Mouse (Mus musculus) embryo, embryonic 9.5 days (tissue): Measurements from ENCODE around the gene Evi5l.

Experiments
- DNase-seq: peaks from one replicate; pipeline ENCODE4 v3.0.0-alpha.2; 2017; ENCODE audit errors: extremely low spot score

Evi5l gene

DNA sequence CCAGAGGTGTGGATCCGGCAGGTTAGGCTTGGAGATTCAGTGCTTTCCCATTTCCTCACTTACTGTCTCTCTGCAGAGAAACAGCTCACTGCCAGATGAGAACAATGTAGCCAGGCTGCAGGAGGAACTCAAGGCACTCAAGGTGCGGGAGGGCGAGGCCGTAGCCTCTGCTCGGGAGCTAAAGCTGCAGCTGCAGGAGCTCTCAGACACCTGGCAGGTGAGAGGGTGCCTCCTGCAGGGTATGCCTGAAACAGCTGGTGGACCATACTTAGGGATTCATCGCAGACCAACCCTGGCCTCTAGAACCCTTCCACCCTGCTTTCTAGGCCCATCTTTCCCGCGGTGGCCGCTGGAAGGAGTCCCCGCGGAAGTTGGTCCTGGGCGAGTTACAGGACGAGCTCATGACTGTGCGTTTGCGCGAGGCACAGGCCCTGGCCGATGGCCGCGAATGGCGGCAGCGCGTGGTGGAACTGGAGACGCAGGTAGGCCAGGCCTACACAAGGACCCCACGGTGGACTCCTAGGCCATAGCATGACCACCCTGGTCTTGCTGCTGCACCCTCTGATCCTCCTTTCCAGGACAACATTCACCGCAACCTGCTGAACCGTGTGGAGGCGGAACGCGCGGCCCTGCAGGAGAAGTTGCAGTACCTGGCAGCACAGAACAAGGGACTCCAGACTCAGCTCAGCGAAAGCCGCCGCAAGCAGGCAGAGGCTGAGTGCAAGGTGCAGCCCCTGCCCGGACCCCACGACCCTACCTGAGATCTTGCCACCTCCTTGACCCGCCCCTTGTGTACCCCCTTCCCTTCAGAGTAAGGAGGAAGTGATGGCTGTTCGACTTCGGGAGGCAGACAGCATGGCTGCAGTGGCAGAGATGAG lies 39.1 kb downstream of the Evi5l start:
- DNase-seq = no peak

DNA sequence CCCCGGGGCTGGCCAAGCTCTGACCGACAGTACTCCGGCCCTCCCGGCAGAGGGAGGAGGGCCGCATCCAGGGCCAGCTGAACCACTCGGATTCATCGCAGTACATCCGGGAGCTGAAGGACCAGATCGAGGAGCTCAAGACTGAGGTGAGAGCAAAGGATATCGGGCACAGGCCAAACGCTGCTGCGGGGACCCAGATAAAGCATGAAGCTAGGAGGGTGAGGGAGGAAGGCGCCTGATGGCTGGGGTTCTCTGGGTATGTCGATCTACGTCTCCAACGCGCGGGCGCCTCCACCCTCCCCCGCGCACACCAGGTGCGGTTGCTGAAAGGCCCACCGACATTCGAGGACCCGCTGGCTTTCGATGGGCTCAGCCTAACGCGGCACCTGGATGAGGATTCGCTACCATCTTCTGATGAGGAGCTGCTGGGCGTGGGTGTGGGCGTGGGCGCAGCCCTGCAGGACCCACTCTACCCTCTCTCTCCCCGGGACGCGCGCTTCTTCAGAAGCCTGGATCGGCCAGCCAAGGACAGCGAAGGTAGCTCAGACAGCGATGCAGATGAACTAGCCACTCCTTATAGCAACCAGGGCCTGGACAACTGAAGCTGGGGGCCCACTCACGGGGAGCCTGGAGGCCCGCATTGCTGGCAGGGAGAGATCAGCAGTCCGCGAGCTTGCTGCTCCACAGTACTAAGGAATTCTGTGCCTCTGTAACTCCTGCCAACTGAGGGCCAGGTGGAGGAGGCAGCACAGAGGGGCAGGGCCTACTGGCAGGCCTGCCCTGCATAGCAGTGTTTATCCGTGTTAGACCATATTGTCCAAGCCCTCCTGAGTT lies 40.0 kb downstream of the Evi5l start:
- no peak for DNase-seq

DNA sequence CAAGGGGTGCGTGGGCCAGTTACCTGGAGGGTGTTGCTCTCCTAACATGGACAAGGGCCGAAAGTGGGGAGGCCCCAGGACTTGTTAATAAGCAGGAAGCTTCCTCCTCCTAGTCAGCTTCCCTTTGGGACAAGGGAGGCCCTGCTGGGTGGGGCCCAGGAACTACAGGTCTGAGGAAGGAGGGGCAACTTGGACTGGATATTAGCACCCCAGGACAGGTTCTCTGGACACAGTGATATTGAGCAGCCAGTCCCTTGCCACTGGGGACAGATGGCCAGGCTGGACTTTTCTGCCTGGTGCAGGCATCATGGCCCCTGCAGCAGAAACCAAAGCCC lies 40.6 kb downstream of the Evi5l start:
- DNase-seq = no peak

DNA sequence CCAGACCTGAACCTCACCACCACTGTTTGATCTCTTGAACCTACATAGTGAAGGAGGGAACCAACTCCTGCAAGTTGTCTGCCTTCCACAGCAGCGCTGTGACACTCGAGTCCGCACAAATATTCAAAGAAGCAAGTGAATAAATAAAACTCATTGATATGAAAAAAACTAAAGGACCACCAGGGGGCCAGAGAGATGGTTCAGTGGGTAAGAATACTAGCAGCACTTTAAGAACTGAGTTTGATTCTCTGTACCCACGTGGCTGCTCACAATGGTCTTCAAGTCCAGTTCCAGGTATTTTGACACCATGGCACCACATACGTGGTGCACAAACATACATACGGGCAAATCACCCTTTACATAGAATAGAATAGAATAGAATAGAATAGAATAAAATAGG lies 44.7 kb downstream of the Evi5l start:
- no peak for DNase-seq

DNA sequence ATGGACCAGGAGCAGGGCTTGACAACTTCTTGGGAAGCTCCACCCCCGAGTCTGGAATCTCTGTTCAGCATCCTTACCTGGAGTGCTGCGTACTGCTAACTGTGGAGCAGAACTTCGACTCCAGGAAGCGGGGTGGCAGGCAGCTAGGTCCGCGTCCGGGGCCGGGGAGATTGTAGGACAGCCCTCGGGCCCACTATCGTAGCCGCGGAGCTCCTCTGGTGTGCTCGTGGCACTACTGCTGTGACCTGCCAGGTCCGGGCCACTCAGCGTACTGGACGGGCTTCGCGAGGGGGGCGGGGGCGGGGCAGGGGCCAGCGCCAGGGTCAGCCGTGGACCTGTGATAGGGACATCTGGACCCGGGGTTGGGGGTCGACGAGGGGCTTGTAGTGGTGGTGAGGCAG lies 46.4 kb downstream of the Evi5l start:
- DNase-seq = no peak

DNA sequence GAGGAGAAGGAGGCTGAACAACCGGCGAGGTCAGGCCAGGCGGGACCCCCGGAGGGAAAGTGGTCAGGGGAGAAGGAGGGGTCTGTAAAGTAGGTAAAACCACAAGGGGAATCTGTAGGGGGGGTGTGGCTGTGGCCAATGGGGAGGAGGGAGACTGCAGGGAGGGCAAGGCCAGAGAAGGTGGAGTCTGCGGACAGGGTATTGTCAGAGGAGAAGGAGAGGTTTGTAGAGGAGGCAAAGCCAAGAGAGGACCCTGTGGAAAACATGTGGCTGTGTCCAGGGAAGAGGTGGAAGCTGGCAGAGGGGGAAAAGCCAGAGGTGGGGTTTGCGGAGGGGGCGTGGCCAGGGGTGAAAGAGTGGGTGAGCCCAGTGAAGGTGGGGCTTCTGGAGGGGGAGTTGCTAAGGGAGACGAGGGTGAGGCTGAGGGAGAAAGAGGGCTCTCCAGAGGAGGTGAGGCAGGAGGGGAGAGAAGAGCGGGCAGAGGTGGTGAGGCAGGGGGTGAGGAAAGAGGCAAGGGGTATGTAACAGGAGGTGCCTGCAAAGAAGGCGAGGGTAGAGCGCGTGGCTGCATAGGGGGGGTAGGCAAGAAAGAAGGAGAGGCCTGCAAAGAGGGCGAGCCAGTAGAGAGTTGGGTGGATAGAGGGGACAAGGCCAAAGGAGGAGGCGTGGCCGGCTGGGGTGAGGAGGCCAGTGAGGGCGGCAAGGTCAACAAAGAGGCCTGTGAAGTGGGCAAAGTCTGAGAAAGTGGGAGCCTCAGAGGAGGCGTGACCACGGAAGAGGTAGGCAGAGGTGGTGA lies 47.0 kb downstream of the Evi5l start:
- DNase-seq = peak; percentile 75

DNA sequence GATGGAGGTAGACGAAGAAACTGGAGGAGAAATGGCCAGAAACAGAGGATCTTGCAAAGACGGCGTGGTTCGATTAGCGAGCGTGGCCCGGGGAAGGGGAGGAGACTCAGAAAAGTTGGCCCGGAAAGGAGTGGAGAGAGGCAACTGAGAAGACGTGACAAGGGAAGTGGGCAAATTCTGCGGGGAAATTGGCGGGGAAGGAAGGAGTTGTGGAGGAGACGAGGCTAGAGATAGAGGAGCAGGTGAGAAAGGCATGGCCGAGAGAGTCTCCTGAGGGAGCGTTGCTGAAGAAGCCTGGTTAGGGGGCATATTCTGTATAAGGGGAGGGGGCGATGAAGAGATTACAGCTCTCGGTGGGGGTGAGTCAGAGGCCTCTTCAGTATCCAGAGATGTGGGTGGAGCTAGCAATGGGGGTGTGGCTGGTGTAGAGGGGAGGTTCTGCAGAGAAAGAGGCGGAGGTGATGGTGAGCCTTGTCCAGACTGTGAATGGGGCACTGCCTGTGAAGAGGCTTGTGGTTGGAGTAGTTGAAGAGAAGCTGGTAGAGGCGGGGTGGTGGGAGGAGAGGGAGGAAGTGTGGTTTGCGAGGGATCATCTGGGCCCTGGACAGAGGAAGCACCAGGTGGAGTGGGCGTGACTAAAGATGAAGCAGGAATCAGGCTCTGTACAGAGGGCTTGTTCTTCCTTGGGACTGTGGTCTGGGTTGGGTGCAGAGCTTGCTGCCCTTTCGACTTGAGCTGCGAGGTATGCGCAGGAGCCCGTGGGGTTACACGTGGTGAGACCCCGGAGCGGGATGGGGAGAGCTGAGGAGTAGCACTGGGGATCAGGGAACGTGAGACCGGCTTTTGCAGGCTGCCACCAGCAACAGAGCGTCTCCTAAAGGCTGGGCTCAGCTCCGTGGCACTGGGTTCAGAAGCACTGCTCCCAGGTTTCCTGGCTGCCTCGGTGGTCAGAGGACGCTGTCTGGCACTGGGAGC lies 47.9 kb downstream of the Evi5l start:
- DNase-seq = peak; percentile 71

DNA sequence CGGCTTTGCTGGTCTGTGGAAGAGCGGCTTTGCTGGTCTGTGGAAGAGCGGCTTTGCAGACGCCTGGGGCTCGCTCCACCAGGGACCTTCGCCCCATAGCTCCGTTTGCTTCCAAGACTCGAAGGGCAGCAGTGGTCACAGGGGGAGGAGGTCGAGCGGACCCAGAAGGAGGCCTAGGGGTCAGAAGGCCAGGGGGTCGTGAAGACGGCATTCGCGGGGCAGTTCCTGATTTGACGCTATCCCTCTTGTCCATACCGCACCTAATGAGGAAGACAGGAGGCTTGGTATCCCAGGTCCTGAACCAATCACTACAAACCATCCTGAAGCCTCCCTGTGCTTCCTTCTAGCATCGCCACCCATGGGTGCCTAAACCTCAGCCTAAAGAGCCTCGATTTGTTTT lies 49.9 kb downstream of the Evi5l start:
- no peak for DNase-seq

DNA sequence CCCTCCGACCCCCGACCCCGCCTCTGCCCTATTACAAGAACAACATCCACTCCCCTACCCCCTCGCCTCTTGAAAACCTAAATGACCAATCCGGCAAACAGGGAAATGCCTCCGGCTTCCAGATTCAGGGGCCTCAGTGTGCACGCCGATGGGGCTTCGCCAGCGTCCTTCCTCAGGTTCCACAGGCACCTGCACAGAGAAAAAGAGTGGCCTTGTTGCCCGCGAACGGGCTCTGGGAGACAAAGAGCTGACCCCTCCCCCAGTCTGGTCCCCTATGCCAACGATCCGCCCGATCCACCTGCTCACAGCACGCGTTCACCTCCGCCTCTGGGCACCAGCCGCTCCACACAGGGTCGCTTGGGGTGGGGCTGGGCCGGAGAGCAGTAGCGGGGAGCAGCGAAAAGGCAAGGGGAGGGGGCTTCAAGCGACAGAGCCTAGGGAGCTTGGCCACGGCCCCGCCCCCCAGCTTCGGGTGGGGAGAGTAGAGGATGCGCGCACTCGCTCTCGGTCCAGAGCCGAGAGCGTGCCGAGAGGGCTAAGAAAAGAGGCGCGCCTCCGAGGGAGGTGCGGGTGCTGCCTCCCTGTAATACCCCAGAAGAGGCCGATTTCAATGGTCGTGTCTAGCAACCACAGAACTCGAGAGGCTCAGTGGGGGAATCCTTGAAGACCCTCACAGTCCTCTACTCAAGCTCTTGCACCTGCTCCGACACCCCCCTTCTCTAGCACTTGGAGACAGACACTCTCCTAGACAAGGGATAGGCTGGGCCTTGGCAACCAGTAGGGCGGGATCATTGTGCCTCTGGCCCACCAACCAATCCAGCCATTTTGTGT lies 50.6 kb downstream of the Evi5l start, which contains the start of gene Prr36:
Prr36 (minus strand) TSS at position 669 of the 831 bp plus-strand sequence.
- DNase-seq = peak; percentile 69

DNA sequence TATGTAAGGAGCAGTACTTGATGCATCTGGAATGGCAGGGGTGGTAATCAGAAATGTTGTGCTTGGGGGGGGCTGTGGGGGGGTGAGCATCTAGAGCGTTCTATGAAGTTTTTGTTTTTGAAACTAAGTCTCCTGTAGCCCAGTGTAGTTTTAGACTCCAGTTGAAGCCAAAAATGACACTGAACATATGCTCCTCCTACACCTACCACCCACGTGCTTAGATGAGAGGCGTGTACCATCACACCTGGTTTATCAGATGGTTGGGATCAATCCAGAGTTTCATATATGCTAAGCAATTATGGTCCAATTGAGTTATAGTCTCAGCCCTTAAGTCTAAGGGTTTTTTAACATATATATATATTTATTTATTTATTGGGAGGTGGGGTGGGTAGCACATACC lies 53.2 kb downstream of the Evi5l start:
- no peak for DNase-seq

DNA sequence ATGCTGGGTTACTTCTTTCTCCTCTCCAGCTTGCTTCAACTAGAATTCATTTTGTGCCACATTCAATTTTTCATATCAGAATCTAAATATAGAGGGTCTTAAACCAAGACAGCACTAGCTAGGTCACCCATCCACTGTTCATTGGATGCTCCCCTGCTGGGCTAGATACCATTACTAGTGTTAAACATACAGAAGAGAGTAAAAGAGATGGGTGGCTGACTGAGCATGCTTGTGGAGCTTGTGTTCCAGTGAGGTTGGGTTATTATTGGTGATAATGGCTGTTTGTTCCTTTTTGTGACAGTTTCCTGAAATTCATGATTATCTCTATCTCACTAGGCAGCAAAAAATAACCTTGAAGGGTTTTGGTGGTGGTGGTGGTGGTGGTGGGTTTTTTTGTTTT lies 55.7 kb downstream of the Evi5l start:
- DNase-seq = no peak

DNA sequence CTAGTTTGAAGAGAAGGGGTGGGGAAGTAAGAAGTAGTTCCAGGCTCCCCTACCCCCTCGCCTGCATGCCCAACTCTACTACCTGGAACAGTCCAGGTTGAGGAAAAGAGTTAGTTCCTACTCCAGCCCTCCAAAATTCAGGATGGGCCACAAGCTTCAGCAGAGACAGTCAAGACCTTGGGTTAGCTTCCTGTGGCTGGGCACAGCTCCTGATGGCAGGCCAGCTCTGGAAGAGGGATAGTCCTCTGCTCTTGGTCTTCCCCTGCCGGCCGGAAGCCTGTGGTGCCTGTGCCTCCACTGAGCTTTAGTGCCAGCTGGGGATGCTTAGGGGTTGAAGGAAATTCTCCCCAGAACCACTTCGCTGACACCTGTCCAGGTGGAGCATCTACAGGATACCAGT lies 60.0 kb downstream of the Evi5l start:
- no peak for DNase-seq

DNA sequence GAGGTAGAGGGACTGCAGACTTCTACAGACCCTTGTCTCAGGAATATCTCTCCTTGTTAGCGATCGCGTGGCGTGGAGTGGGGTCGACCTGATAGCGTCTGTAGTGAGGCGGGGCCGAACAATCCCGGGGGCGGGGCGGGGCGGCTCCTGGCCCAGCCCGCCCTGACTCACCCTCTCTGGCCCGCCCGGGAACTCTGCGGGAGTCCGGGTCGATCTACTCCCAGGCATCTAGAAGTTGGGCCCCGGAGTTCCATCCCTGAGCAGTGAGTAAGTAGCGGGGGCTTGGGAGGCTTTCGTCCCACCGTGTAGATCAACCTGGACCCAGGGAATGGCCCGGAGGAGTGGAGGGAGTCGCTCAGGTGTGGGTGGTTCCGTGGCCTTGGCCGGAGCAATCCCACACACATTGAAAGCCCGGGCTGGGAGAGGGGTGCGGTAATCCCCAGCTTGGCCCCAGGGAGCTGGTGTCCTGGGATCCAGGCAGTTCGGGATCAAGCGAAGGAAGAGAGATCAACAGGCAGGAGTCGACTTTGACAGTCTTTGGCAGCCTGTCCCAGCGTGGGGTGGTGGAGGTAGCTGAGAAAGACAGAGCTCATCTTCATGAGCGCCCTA lies 60.5 kb downstream of the Evi5l start, which contains the start of gene Lrrc8e:
Lrrc8e (plus strand) TSS at position 89 of the 609 bp plus-strand sequence.
- DNase-seq = no peak

DNA sequence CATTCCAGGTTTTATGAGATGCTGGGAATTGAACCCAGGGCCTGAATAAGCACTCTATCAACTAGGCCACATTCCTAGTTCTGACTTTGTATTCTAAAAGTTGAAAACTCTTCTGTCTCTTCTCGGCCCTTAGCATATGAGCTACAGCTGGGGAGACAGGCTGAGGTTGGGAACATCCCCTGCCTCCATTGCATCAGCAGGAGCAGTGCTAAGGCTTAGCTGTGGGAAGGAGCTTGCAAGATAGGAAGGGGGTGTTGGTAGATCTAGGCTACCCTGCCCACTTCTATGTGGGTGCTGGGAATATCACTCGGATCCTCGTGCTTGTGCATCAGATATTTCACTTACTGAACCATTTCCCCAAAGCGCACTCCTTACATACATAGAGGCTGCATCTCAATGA lies 61.6 kb downstream of the Evi5l start:
- no peak for DNase-seq

DNA sequence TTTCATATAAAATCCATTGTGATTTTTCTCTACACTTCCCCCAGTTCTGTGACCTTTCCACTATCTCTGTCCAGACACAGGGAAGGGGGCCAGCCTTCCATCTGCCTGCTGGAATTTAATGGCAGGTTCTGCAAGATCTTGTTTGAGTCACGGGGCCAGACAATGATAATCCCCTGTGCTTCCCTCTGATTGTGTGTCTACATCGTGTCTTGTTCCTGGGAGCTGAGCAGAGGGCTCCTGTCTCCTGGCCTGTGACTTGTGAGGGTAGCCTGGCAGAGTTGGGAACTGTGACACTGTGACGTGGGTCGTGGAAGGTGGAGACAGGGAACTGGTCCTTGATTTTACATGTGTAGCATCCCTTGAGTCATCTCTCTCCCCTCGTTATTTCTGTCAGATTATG lies 63.4 kb downstream of the Evi5l start:
- DNase-seq = no peak

DNA sequence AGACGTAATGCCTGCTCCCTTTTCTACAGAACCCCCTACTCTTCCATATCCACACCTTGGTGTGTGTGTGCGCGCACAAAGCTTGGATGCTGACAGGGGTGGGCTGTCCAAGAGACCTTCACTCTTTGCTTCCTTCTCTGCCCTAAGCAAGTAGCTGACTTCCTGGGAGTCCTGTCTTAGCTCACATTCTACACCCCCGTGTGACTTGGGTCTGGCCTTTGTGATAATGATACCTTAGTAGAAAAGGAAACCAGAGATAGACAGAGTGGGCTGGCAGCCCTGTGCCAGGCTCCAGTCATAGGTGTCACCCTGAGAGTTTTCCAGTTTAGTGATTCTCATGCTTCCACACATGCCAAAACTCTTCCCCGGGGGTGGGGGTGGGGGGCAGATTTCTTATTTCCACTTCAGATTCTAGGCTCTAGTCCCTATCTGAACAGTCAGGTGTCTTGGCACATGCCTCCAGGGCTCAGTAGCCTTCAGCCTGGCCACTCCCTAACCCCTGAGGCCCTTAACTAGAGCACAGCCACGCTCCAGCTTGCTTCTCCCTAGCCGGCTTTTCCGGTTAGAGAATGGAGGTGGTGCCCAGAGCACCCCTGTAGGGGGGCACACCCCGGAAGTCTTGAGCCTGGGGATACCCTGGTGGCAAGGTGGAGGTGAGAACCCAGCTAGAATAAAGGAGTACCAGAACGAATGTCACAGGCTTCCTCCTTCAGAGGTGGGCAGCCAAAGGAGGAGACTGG lies 64.4 kb downstream of the Evi5l start:
- DNase-seq = no peak

DNA sequence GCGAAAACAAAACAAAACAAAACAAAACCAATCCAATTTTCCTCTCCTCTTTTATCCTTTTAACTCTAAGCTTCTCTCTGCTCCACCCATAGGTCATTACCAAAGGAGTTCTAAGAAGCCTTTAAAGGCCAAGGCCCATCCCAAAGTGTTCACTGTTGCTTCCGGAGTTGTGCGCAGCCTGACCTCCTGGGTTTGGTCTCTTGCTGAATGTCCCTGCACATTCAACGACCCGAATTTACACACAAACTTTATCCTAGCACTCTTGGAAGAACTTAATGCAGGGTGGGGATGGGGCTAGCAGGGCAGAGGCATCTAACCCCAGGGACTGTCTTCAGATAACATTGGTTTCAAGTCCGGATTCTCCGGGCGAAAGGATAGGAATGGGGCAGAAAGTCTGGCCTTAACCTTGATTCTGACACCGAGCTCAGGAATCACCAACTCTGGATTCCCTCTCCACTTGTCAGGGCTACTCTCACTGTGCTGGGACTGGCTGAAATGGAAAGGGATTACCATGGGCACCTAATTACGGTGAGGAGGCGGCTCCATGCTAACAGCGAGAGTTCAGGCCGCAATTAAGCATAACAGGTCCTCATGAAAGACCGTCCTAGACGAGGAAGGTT lies 71.6 kb downstream of the Evi5l start:
- DNase-seq = no peak

DNA sequence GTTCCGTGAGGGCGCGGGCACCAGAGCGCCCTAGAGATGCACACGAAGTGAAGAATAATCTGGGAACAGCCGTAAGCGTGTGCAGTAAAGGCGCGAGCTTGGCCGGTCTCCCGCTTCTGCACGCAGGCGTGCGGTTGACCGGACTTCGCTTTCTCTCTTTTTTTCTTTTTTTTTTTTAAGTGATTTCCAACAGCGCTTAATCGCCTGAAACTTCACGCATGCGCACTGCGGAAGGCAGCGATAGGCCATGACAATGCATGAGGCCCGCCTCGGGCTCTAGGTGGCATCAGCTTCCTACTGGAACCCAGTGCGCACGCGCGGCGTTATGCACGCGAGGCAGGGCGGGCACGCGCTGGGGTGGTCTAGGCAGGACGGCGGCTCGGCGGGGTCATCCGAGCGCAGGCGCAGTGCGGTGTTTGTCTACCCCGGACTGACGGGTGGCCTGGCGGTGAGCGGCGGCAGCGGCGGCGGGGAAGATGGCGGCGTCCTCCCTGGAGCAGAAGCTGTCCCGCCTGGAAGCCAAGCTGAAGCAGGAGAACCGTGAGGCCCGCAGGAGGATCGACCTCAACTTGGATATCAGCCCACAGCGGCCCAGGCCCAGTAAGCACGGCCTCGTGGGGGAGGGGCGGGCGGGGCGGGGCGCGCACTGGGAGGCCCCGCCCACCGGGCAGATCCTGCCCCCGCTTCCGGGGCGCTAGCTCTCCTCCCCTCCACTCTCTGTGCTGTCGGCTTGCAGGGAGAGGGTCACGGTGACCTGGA lies 72.2 kb downstream of the Evi5l start, which contains the start of the genes Map2k7 and Gm49320:
Map2k7 (plus strand) TSS at position 307 of the 759 bp plus-strand sequence.
Gm49320 (plus strand) TSS at position 432 of the 759 bp plus-strand sequence.
- DNase-seq = peak; percentile 99
